Mouse (Mus musculus) MEL (cell line): ENCODE data around the gene Cyp26b1. TPM values are rescaled to one million over a fixed set of nuclear protein-coding genes. Genes with fewer than 3 reads are reported as not detected.

ENCODE experiments used
- DNase-seq: peaks from one replicate; pipeline ENCODE4 v3.0.0; 2011; ENCODE audit warnings: low read depth, low spot score
- H3K27ac ChIP-seq: 2 replicates; pipeline ENCODE4 v1.5.1; 2012; ENCODE audit warnings: low read depth, mild to moderate bottlenecking, control low read depth, low read length, moderate library complexity; ENCODE audit not compliant: control insufficient read depth
- H3K27me3 ChIP-seq, 2 experiments: fragments of 150-350 bp in 1 of 2; sonication (generic) in 1 of 2; 2 replicates each; pipeline ENCODE4 v1.6.1; 2012; ENCODE audit warnings: low read length in 2 of 2, mild to moderate bottlenecking in 2 of 2, improper control_type of control experiment in 1 of 2, moderate library complexity in 1 of 2; ENCODE audit not compliant: insufficient read depth in 2 of 2, control insufficient read depth in 1 of 2
- H3K36me3 ChIP-seq, 2 experiments: 2 replicates each; pipeline ENCODE4 v1.6.1; 2012 to 2014; ENCODE audit warnings: low read length in 2 of 2, improper control_type of control experiment in 1 of 2, inconsistent platforms in 1 of 2, mild to moderate bottlenecking in 1 of 2; ENCODE audit not compliant: insufficient read depth in 2 of 2, control insufficient read depth in 1 of 2
- H3K4me1 ChIP-seq, 2 experiments: fragments of 150-350 bp in 1 of 2; sonication (generic) in 1 of 2; 2 replicates each; pipeline ENCODE4 v1.6.1; 2012; ENCODE audit warnings: low read length in 2 of 2, improper control_type of control experiment in 1 of 2, mild to moderate bottlenecking in 1 of 2; ENCODE audit not compliant: insufficient read depth in 2 of 2, control insufficient read depth in 1 of 2
- H3K4me3 ChIP-seq, 2 experiments: fragments of 150-350 bp in 1 of 2; sonication (generic) in 1 of 2; 2 replicates each; pipeline ENCODE4 v1.5.1; 2012; ENCODE audit warnings: low read depth in 2 of 2, low read length in 2 of 2, mild to moderate bottlenecking in 2 of 2, moderate library complexity in 2 of 2, control low read depth in 1 of 2, improper control_type of control experiment in 1 of 2; ENCODE audit not compliant: control insufficient read depth in 1 of 2, insufficient read depth in 1 of 2
- H3K79me2 ChIP-seq: 2 replicates; pipeline ENCODE4 v1.6.1; 2012; ENCODE audit warnings: mild to moderate bottlenecking, low read length, moderate library complexity; ENCODE audit not compliant: control insufficient read depth, poor library complexity, insufficient read depth
- H3K9ac ChIP-seq: 2 replicates; pipeline ENCODE4 v1.6.1; 2012; ENCODE audit warnings: low read depth, mild to moderate bottlenecking, control low read depth, low read length, moderate library complexity; ENCODE audit not compliant: control insufficient read depth, poor library complexity, severe bottlenecking
- H3K9me3 ChIP-seq: fragments of 150-350 bp; sonication (generic); replicated peaks from 2 replicates; pipeline ENCODE4 v1.6.1; 2012; ENCODE audit warnings: mild to moderate bottlenecking, low read length, improper control_type of control experiment, moderate library complexity; ENCODE audit not compliant: insufficient read depth
- BHLHE40 ChIP-seq: IDR thresholded peaks from 2 replicates; pipeline ENCODE4 v1.6.1; 2012; ENCODE audit warnings: low read depth, mild to moderate bottlenecking, inconsistent platforms, low read length, improper control_type of control experiment, borderline replicate concordance
- CHD1 ChIP-seq: IDR thresholded peaks from 2 replicates; pipeline ENCODE4 v1.6.1; 2012; ENCODE audit warnings: low read depth, mild to moderate bottlenecking, inconsistent platforms, low read length, improper control_type of control experiment
- E2F4 ChIP-seq: IDR thresholded peaks from 2 replicates; pipeline ENCODE4 v1.6.1; 2011; ENCODE audit warnings: low read depth, low read length, improper control_type of control experiment, borderline replicate concordance
- ETS1 ChIP-seq: IDR thresholded peaks from 2 replicates; pipeline ENCODE4 v1.6.1; 2012; ENCODE audit warnings: low read depth, mild to moderate bottlenecking, inconsistent platforms, low read length, improper control_type of control experiment, moderate library complexity
- JUND ChIP-seq: IDR thresholded peaks from 2 replicates; pipeline ENCODE4 v1.6.1; 2011; ENCODE audit warnings: low read depth, mild to moderate bottlenecking, improper control_type of control experiment, low read length
- MAX ChIP-seq: IDR thresholded peaks from 2 replicates; pipeline ENCODE4 v1.6.1; 2011; ENCODE audit warnings: low read length, improper control_type of control experiment
- MAZ ChIP-seq: IDR thresholded peaks from 2 replicates; pipeline ENCODE4 v1.6.1; 2012; ENCODE audit warnings: low read depth, mild to moderate bottlenecking, inconsistent platforms, low read length, improper control_type of control experiment
- MEF2A ChIP-seq: IDR thresholded peaks from 2 replicates; pipeline ENCODE4 v1.6.1; 2014; ENCODE audit warnings: low read depth, mild to moderate bottlenecking, inconsistent platforms, low read length, improper control_type of control experiment; ENCODE audit not compliant: poor library complexity, insufficient replicate concordance, severe bottlenecking; ENCODE audit errors: extremely low read depth
- NELFE ChIP-seq: IDR thresholded peaks from 2 replicates; pipeline ENCODE4 v1.6.1; 2011; ENCODE audit warnings: low read depth, low read length, improper control_type of control experiment
- POLR2AphosphoS5 ChIP-seq: IDR thresholded peaks from 2 replicates; pipeline ENCODE4 v1.6.1; 2012; ENCODE audit warnings: low read depth, borderline replicate concordance, mild to moderate bottlenecking, inconsistent platforms, low read length, moderate library complexity, mixed read lengths
- RAD21 ChIP-seq: IDR thresholded peaks from 2 replicates; pipeline ENCODE4 v1.6.1; 2011; ENCODE audit warnings: mild to moderate bottlenecking, low read depth, low read length, improper control_type of control experiment
- RCOR1 ChIP-seq: IDR thresholded peaks from 2 replicates; pipeline ENCODE4 v1.6.1; 2012; ENCODE audit warnings: low read depth, mild to moderate bottlenecking, inconsistent platforms, low read length, improper control_type of control experiment
- TAL1 ChIP-seq: IDR thresholded peaks from 2 replicates; pipeline ENCODE4 v1.6.1; 2012; ENCODE audit warnings: mild to moderate bottlenecking, inconsistent platforms, low read length, moderate library complexity, mixed read lengths
- TCF12 ChIP-seq: IDR thresholded peaks from 2 replicates; pipeline ENCODE4 v1.6.1; 2014; ENCODE audit warnings: low read depth, mild to moderate bottlenecking, inconsistent platforms, low read length, improper control_type of control experiment, moderate library complexity
- USF1 ChIP-seq: IDR thresholded peaks from 2 replicates; pipeline ENCODE4 v1.6.1; 2014; ENCODE audit warnings: low read depth, mild to moderate bottlenecking, inconsistent platforms, low read length, improper control_type of control experiment, moderate library complexity
- ZC3H11A ChIP-seq: IDR thresholded peaks from 2 replicates; pipeline ENCODE4 v1.6.1; 2012; ENCODE audit warnings: low read depth, mild to moderate bottlenecking, inconsistent platforms, low read length, improper control_type of control experiment
- ZKSCAN1 ChIP-seq: IDR thresholded peaks from 2 replicates; pipeline ENCODE4 v1.6.1; 2012; ENCODE audit warnings: low read depth, mild to moderate bottlenecking, inconsistent platforms, low read length, improper control_type of control experiment, moderate library complexity
- ZMIZ1 ChIP-seq: IDR thresholded peaks from 2 replicates; pipeline ENCODE4 v1.6.1; 2012; ENCODE audit warnings: low read depth, mild to moderate bottlenecking, inconsistent platforms, low read length, improper control_type of control experiment, moderate library complexity
- polyA plus RNA-seq, 2 experiments: library from polyadenylated mRNA; stranded (reverse) in 1 of 2; unstranded in 1 of 2; fragments of >175 nt in 1 of 2; fragments of >200 nt in 1 of 2; gene quantifications; 2 replicates each; pipeline versions ENCODE4 v1.2.1 to v1.2.4; 2012; ENCODE audit warnings: low replicate concordance in 2 of 2, low read depth in 1 of 2; ENCODE audit not compliant: insufficient read length in 2 of 2, insufficient read depth in 1 of 2, missing spikeins in 1 of 2
- total RNA-seq: library from RNA; depleted of rRNA; stranded (reverse); fragments of 300-350 nt; gene quantifications from 2 replicates; pipeline ENCODE4 v1.2.3, GENCODE M21; 2012

The Cyp26b1 gene
- total and polyA plus RNA-seq, 3 experiments, result not detected

DNA sequence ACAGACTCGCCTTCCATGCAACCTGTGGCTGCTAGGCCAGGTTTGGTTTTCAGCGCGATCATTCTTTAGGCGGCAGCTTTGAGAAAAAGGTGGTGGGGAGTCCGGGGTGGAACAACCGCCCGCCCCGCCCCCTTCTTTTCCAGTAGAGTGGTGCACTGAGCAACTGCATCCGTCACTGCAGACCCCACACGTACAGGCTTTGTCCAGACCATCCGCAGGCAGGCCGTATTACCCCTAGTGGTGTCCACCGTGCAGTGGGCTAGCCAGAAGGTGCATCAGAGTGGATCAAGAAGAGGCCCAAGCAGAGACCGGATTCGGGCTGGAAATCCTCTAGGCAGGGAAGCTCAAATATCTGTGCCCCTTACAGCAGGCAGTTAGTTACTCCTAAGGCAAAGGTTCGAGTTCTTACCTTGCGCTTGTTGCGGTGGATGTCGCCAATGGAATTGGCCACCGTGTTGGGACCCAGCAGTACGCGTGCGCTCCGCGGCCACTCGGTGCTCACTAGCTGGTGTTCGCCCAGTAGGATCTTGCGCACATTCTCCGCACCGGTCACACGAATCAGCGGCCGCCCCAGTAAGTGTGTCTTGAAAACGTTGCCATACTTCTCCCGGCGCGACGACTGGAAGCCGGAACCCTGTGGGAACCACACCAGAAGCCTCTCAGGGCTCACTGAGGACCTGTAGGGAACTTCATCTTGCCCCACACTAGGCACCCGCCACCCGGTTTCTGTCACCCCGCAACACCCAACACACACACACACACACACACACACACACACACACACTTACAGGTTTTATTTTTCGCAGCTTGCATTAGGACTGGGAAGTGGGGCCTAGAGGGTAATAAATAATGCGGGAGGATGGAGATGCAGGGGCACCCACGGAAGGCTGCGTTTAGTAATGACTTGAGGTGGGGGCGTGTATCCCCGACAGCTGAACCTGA is 9.6 kb downstream of the Cyp26b1 start:
- no peaks in the 10 kb centered on the region for H3K36me3 ChIP-seq
- no peaks in the 10 kb centered on the region for H3K9me3 ChIP-seq
- H3K4me3 ChIP-seq, result no peak overlapping the region
- no peak overlapping the region for H3K9ac ChIP-seq
- TF ChIP-seq NELFE (no peak), TAL1 (no peak), MEF2A (no peak), CHD1 (no peak), JUND (no peak), MAX (no peak), ZKSCAN1 (no peak), MAZ (no peak), E2F4 (no peak), USF1 (no peak), TCF12 (no peak), RAD21 (no peak), POLR2AphosphoS5 (no peak), ZC3H11A (no peak), ETS1 (no peak), RCOR1 (no peak)
- no peak overlapping the region for H3K27ac ChIP-seq
- DNase-seq, result no peak
- no peaks in the 10 kb centered on the region for H3K27me3 ChIP-seq
- no peaks in the 10 kb centered on the region for H3K79me2 ChIP-seq
- no peaks in the 10 kb centered on the region for H3K4me1 ChIP-seq

DNA sequence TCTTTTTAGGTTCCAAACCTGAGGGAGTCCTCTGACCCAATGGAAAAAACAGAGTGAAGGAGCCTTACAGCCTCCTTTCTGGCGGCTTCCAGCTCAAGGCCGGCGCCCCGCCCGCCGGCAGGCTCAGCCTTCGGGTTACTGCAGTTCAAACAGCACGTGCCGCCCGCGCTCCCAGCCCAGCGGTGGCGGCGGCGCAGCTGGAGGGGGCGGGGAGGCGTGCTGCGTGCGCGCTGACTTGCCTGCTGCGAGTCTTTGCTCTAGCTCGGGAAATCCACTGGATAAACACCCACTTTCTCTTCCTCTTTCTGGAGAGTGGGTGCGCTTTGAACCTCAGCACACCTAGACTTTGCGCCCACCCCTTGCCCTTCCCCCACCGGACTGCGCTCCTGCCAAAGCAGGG is 10.3 kb downstream of the Cyp26b1 start:
- peak; percentile 68; the same call in 1 of the 2 replicates for TF ChIP-seq BHLHE40
- TF ChIP-seq ZMIZ1, result no peak
- Histone ChIP-seq H3K27me3 (no peaks in the 10 kb centered on the region), H3K79me2 (no peaks in the 10 kb centered on the region), H3K4me1 (no peaks in the 10 kb centered on the region), H3K4me3 (no peak overlapping the region), H3K9ac (no peak overlapping the region), H3K27ac (no peak overlapping the region), H3K9me3 (no peaks in the 10 kb centered on the region), H3K36me3 (no peaks in the 10 kb centered on the region)
- DNase-seq, result peak; percentile 16
